Mouse (Mus musculus) liver, adult 2 months (tissue): ENCODE results near the gene Meioc.

Experiments used
- CTCF ChIP-seq: fragments of 200-500 bp; IDR thresholded peaks from 2 replicates; pipeline ENCODE4 v1.5.1; 2011; ENCODE audit warnings: low read depth, low read length, control low read depth
- POLR2A ChIP-seq: fragments of 200-500 bp; IDR thresholded peaks from 2 replicates; pipeline ENCODE4 v1.6.1; 2011; ENCODE audit warnings: low read length, control low read depth; ENCODE audit not compliant: insufficient read depth; ENCODE audit errors: extremely low read depth

- TF ChIP-seq CTCF (no peak), POLR2A (no peak)
Observed at GRCm38 (mm10) chr11:102627171-102627931, 36.2 kb upstream of the Meioc start.
